ENCODE assay signal across 1 mouse cellular context in the genomic region with DNA sequence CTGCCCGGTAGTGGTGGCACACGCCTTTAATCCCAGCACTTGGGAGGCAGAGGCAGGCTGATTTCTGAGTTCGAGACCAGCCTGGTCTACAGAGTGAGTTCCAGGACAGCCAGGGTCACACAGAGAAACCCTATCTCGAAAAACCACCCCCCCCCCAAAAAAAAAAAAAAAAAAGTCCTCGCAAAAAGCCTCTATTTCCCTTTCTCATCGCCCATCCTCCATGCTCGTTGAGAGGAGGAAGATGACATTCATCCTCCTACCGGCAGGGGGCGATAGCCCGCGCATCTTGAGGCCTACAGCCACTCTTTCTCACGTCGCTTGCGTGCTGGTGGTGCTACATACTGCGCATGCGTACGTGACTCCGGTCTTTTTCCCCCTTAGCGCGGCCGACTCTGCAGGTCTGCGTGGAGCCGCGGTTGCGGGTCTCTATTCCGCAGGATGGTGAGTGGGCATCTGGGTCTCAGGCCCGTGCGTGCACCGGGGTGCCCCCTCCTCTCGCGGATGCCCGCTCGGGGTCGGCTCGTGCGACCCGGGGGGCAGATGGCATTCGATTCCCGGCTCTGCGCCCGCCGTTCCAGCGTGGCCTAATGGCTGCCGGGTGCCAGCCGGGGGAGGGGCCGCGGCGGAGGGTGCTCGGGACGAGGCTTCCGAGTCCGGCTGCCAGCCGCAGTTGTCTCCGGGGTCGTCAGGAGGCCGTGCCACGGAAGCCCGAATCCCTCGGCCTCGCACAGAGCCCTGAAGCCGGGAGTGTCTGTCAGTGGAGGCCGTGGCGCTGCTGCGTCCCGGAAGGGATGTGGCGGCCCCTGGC.
TF ChIP-seq lines count a peak whose summit lies in the region.

A gene (plus strand): TSS at position 297 of the 808 bp plus-strand sequence.

TF ChIP-seq in MEL, 35 proteins besides CTCF, POLR2A, EP300 and RAD21 (continued from another document):
- TF ChIP-seq SMC3 (IDR thresholded peaks at IDR 0.05; ENCODE audit: low read depth, low read length) (no peak), ZKSCAN1 (IDR thresholded peaks at IDR 0.05; ENCODE audit: low read depth, low read length) (no peak), MAX (IDR thresholded peaks at IDR 0.05; ENCODE audit: low read length) (peak; percentile 92), MYC (IDR thresholded peaks at IDR 0.05; ENCODE audit: low read depth, low read length) (peak; percentile 97), ZNF384 (IDR thresholded peaks at IDR 0.05; ENCODE audit: low read depth, low read length) (peak; percentile 92)
